Mouse (Mus musculus) testis, adult 2 months (tissue): ENCODE results near the gene Ank3. TPM values are rescaled to one million over a fixed set of nuclear protein-coding genes. Genes with fewer than 3 reads are reported as not detected.

ENCODE experiments used
- H3K27ac ChIP-seq: fragments of 200-500 bp; 2 replicates; pipeline ENCODE4 v1.5.1; 2012; ENCODE audit warnings: low read depth, low read length; ENCODE audit not compliant: control insufficient read depth, insufficient read depth
- H3K27me3 ChIP-seq: fragments of 200-500 bp; 2 replicates; pipeline ENCODE4 v1.6.1; 2012; ENCODE audit warnings: mild to moderate bottlenecking, low read length, moderate library complexity; ENCODE audit not compliant: control insufficient read depth, insufficient read depth
- H3K36me3 ChIP-seq: fragments of 200-500 bp; 2 replicates; pipeline ENCODE4 v1.6.1; 2012; ENCODE audit warnings: mild to moderate bottlenecking, low read length; ENCODE audit not compliant: control insufficient read depth, insufficient read depth
- H3K4me1 ChIP-seq: fragments of 200-500 bp; 2 replicates; pipeline ENCODE4 v1.6.1; 2012; ENCODE audit warnings: low read length; ENCODE audit not compliant: control insufficient read depth, insufficient read depth
- H3K4me3 ChIP-seq: fragments of 200-500 bp; 2 replicates; pipeline ENCODE4 v1.5.1; 2012; ENCODE audit warnings: low read depth, mild to moderate bottlenecking, low read length, moderate library complexity, mixed read lengths; ENCODE audit not compliant: control insufficient read depth
- CTCF ChIP-seq: fragments of 200-500 bp; IDR thresholded peaks from 2 replicates; pipeline ENCODE4 v1.5.1; 2012; ENCODE audit warnings: low read depth, mild to moderate bottlenecking, inconsistent platforms, low read length, moderate library complexity; ENCODE audit not compliant: control insufficient read depth, insufficient read depth, insufficient replicate concordance
- POLR2A ChIP-seq: fragments of 200-500 bp; IDR thresholded peaks from 2 replicates; pipeline ENCODE4 v1.6.1; 2012; ENCODE audit warnings: low read depth, mild to moderate bottlenecking, inconsistent platforms, low read length, moderate library complexity; ENCODE audit not compliant: control insufficient read depth
- polyA plus RNA-seq: library from polyadenylated mRNA; depleted of rRNA; stranded (reverse); fragments of >200 nt; gene quantifications from 2 replicates; pipeline ENCODE4 v1.2.3, GENCODE M21; 2012

Gene Ank3
- polyA plus RNA-seq, 1 experiment: 3.4 TPM

GRCm38 (mm10) chr10:69731341-69731740, 332.8 kb downstream of the Ank3 start:
- Histone ChIP-seq H3K4me3 (no peak overlapping the region), H3K27ac (no peak overlapping the region), H3K4me1 (no peaks in the 10 kb centered on the region), H3K36me3 (no peaks in the 10 kb centered on the region), H3K27me3 (no peaks in the 10 kb centered on the region)
- TF ChIP-seq POLR2A (no peak), CTCF (no peak)

GRCm38 (mm10) chr10:69731863-69732262, 333.3 kb downstream of the Ank3 start:
- Histone ChIP-seq H3K27ac (no peak overlapping the region), H3K27me3 (no peaks in the 10 kb centered on the region), H3K36me3 (no peaks in the 10 kb centered on the region), H3K4me1 (no peaks in the 10 kb centered on the region), H3K4me3 (no peak overlapping the region)
- TF ChIP-seq CTCF (no peak), POLR2A (no peak)

DNA sequence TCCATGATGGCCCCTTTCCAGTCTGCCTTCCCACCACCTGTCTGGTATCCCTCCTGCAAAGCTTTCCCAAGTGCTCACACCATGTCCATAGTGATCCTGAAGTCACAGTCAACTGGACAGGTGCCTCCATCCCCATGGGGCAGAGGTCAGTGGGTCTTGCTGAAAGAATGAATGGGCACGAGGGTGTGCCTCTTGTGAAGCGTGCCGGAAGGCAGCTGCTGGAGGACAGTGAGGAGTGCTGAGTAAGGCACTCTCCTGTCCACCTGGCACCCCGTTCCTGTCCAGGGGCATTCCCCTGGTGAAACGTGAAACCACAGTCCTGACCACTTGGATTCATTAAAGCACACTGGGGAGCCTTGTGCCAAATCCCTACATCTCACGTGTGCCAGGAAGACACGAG, 337.7 kb downstream of the Ank3 start:
- TF ChIP-seq POLR2A (no peak), CTCF (no peak)
- Histone ChIP-seq H3K36me3 (no peaks in the 10 kb centered on the region), H3K27ac (no peak overlapping the region), H3K27me3 (no peaks in the 10 kb centered on the region), H3K4me1 (no peaks in the 10 kb centered on the region), H3K4me3 (no peak overlapping the region)

GRCm38 (mm10) chr10:69738741-69739271, 340.2 kb downstream of the Ank3 start:
- no peaks in the 10 kb centered on the region for H3K27me3 ChIP-seq
- TF ChIP-seq POLR2A: no peak
- TF ChIP-seq CTCF: no peak

GRCm38 (mm10) chr10:69742528-69742927, 344.0 kb downstream of the Ank3 start:
- H3K4me3 ChIP-seq: no peak overlapping the region
- H3K27ac ChIP-seq: no peak overlapping the region
- no peaks in the 10 kb centered on the region for H3K27me3 ChIP-seq
- no peaks in the 10 kb centered on the region for H3K4me1 ChIP-seq
- TF ChIP-seq POLR2A (no peak), CTCF (no peak)
- H3K36me3 ChIP-seq: no peaks in the 10 kb centered on the region

More at GRCm38 (mm10) chr10:69738741-69739271, 340.2 kb downstream of the Ank3 start:
- no peaks in the 10 kb centered on the region for H3K36me3 ChIP-seq
- no peak overlapping the region for H3K4me3 ChIP-seq
- H3K4me1 ChIP-seq: no peaks in the 10 kb centered on the region
- H3K27ac ChIP-seq: no peak overlapping the region

- Histone ChIP-seq H3K4me3 (no peak overlapping the region), H3K4me1 (no peaks in the 10 kb centered on the region), H3K27me3 (no peaks in the 10 kb centered on the region), H3K36me3 (no peaks in the 10 kb centered on the region), H3K27ac (no peak overlapping the region)
- TF ChIP-seq CTCF (no peak), POLR2A (no peak)
These were observed 345.6 kb downstream of the Ank3 start for GRCm38 (mm10) chr10:69744181-69744580.

DNA sequence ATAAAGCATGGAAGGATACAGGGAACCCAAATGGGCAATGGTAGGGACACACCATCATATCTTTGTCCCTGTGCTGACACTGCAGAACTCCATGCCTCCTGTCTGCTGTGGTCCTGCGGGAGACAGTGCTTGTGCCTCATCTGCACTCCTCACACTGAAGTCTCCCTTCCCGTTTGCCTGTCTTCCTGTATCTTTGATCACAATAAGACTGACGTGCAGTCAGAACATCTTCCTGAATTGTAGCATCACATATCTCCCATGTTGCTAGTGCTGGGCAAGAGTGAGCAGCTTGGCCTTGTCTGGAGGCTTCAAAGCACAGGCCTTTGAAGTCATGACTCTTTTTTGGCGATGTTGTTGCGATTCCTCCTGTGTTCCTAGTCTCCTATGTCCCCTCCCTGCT, 346.3 kb downstream of the Ank3 start:
- no peaks in the 10 kb centered on the region for H3K36me3 ChIP-seq
- no peak overlapping the region for H3K4me3 ChIP-seq
- H3K27me3 ChIP-seq: no peaks in the 10 kb centered on the region
- H3K27ac ChIP-seq: no peak overlapping the region
- TF ChIP-seq CTCF (no peak), POLR2A (no peak)
- H3K4me1 ChIP-seq: no peaks in the 10 kb centered on the region

DNA sequence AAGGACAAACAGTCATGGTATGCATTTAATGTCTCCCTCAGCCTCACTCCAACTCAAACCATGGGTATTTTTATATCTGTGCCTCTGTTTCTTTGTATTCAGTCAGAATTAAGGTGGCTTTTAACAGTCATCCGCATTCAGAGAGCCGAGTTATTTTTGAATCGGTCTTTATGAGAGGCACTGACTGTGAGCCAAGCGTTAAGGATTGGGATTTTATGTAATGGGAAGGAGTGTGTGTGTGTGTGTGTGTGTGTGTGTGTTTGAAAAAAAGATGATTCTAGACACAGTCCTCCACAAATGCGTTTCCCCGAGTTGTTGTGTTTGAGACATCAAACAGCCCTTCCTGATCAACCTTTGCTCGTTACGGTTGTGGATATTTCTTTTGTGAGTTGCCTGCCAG, 347.7 kb downstream of the Ank3 start:
- Histone ChIP-seq H3K36me3 (no peaks in the 10 kb centered on the region), H3K4me3 (no peak overlapping the region), H3K27me3 (no peaks in the 10 kb centered on the region), H3K27ac (no peak overlapping the region), H3K4me1 (no peaks in the 10 kb centered on the region)
- TF ChIP-seq POLR2A (no peak), CTCF (no peak)
